Mouse (Mus musculus): ENCODE data around the gene Atp2b1. TPM values are rescaled to one million over a fixed set of nuclear protein-coding genes. Genes with fewer than 3 reads are reported as not detected.

Atp2b1 gene
- polyA plus RNA-seq (2015; fragmentation: Nextera tagmentation; extraction: Ambion mirVana), result 119 and 127 TPM in 2 replicates

DNA sequence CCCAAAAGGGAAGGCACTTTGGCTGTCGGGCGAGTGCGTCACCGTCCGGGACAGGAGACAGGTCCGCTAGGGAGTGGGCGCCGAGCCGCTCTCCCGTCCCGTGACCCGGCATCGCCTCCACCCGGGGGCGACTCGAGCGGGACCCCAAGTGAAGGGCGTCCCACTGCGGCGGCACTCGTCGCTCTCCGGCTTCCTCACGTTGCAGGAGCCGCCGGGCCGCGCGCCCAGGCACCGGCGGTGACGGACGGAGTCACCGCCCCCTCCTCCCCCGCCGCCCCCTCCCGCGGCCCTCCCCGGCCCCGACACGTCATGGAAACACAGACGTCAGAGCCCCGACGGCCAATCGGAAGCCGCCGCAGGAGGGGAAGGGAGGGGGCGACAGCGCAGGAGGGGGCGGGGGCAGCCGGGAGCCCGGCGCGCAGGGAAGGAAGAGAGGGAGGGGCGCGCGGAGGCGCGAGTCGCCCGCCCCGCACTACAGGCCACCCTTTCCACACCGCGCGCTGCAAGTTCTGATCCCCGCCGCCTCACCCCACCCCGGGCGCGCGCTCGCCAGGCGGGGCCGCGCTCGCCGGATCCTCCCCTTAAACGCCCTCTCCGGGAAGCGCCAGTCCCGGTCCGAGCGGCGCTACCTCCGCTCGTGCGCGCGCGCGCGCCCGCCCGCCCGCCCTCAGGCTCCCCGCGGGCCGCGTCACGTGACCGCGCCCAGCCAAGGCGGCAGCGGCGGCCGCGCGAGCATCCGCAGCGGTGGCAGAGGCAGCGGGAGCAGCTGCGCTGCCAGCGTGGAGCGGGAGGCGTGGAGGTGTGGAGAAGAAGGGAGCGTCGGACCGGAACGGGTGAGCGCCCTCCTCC lies at the start of gene Atp2b1:
Atp2b1 (plus strand) TSS at position 446 of the 849 bp plus-strand sequence.
- WGBS, result 0% methylated on average over 99 of the region's 120 CpGs
- H3K9me3 ChIP-seq, result no peaks in the 10 kb centered on the region
- peak within 1 kb of the TSS; percentile 88 for H3K4me3 ChIP-seq

DNA sequence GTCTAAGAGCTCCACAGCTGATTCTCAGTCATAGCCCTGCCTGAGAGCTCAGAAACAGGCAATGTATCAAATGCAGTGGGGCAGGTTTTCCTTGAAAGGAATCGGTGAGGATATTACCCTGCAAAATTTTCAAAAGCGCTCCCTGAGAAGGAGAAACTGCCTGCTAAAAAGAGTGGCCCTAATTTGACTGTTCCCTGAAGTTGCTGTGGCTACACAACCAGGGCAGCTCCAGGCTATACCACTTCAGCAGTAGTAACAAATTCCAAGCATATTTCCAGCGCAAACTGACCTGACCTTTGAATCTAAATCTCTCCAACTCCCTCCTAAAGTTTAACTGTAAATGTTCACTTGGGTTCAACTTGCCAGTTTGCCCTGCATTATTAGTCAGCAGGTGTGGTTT lies 49.4 kb upstream of the Atp2b1 start:
- ATAC-seq (ENCODE audit: insufficient number of reproducible peaks, insufficient read depth, low FRiP score, low TSS enrichment, low read depth), result no peak
- Histone ChIP-seq H3K27me3 (no peaks in the 10 kb centered on the region), H3K27ac (no peak overlapping the region), H3K4me2 (no peak overlapping the region), H3K36me3 (no peaks in the 10 kb centered on the region), H3K9me3 (no peaks in the 10 kb centered on the region), H3K4me3 (no peak overlapping the region), H3K4me1 (no peaks in the 10 kb centered on the region), H3K9ac (no peak overlapping the region)
- WGBS, result 47% methylated on average over 3 of the region's 3 CpGs

More for the DNA sequence above, at the start of gene Atp2b1:
- ATAC-seq (ENCODE audit: insufficient number of reproducible peaks, insufficient read depth, low FRiP score, low TSS enrichment, low read depth), result peak; percentile 95
- Histone ChIP-seq H3K27me3 (no peaks in the 10 kb centered on the region), H3K4me2 (peak within 1 kb of the TSS; percentile 86), H3K27ac (peak within 1 kb of the TSS; percentile 99), H3K4me1 (peaks cover 7% of the 10 kb centered on the region), H3K36me3 (no peaks in the 10 kb centered on the region), H3K9ac (peak within 1 kb of the TSS; percentile 91)

DNA sequence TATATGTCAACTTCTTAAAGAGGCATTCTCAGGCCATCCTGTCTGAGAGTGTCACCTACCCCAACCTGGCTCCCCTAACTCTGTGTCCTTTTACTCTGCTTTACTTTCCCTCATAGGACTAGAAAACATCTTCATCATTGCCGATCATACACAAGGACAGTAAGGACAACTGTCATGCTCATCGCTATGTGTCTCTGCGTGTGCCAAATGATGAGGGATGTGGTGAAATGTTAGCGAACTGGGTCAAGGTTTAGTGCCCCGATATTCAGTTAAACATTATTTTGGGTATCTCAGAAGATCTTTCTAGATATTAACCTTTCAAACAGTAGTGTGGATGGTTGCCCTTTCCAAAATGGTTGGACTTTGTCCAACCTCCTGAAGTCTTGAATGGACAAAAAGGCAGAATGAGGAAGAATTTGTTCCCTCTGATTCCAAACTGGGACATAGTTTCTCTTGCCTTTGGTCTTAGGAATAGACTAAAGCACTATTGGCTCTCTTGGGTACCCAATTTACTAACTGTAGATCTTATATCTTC lies 47.3 kb upstream of the Atp2b1 start:
- no peaks in the 10 kb centered on the region for H3K27me3 ChIP-seq
- no peaks in the 10 kb centered on the region for H3K4me1 ChIP-seq
- H3K27ac ChIP-seq, result no peak overlapping the region
- no peaks in the 10 kb centered on the region for H3K36me3 ChIP-seq
- no peak overlapping the region for H3K4me2 ChIP-seq
- no peak for ATAC-seq (ENCODE audit: insufficient number of reproducible peaks, insufficient read depth, low FRiP score, low TSS enrichment, low read depth)
- H3K9ac ChIP-seq, result no peak overlapping the region
- no peak overlapping the region for H3K4me3 ChIP-seq
- 94% methylated on average over 5 of the region's 5 CpGs for WGBS
- H3K9me3 ChIP-seq, result no peaks in the 10 kb centered on the region

DNA sequence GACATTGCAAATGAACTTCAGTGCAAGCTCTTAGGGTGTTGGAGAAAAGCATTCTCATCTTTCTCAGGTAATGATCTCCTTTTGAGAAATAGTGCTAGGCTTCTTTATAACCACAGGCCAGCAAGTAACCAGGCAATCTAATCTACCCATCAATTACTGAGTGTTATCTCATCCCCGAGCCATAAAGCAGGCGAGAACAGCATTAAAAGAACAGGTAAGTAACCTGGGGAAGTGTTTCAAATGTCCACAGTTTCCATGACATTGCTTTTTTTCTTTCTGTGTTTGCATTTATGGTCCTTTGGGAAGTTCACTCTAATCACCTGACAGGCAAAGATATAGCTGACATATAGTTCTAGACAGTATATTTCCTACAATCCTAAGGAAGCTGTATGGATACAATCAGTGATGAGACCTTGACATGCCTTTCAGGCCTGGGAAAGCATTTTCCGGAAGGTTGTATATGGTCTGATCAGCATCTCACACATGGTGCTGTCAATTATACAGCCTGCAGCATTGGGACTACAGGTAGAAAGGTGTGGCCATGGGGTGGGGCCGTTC lies 45.8 kb upstream of the Atp2b1 start:
- Histone ChIP-seq H3K27ac (no peak overlapping the region), H3K4me3 (no peak overlapping the region), H3K4me2 (no peak overlapping the region), H3K4me1 (no peaks in the 10 kb centered on the region), H3K27me3 (no peaks in the 10 kb centered on the region), H3K36me3 (no peaks in the 10 kb centered on the region), H3K9me3 (no peaks in the 10 kb centered on the region), H3K9ac (no peak overlapping the region)
- WGBS, result 77% methylated on average over 4 of the region's 4 CpGs
- no peak for ATAC-seq (ENCODE audit: insufficient number of reproducible peaks, insufficient read depth, low FRiP score, low TSS enrichment, low read depth)

DNA sequence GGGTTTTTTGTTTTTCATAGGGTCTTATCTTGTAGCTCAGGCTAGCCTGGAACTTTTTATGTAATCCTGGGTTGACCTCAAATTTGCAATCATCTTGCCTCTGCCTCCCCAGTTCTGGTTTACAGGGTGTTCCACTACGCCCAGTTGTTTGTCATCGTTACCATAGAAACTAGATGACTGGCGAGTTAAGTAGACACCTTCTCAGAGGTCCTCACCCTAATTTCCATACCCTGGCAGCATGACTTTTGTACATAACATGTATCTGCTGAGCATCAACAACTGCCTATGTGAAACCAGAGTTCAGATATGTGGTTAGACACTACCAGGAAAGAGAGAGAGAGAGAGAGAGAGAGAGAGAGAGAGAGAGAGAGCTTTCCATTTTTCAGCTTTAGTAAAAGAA lies 36.4 kb upstream of the Atp2b1 start:
- Histone ChIP-seq H3K36me3 (no peaks in the 10 kb centered on the region), H3K4me1 (no peaks in the 10 kb centered on the region), H3K4me2 (no peak overlapping the region), H3K9me3 (no peaks in the 10 kb centered on the region), H3K4me3 (no peak overlapping the region), H3K27ac (no peak overlapping the region), H3K9ac (no peak overlapping the region), H3K27me3 (no peaks in the 10 kb centered on the region)
- 69% methylated on average over 3 of the region's 3 CpGs for WGBS
- ATAC-seq (ENCODE audit: insufficient number of reproducible peaks, insufficient read depth, low FRiP score, low TSS enrichment, low read depth), result no peak

DNA sequence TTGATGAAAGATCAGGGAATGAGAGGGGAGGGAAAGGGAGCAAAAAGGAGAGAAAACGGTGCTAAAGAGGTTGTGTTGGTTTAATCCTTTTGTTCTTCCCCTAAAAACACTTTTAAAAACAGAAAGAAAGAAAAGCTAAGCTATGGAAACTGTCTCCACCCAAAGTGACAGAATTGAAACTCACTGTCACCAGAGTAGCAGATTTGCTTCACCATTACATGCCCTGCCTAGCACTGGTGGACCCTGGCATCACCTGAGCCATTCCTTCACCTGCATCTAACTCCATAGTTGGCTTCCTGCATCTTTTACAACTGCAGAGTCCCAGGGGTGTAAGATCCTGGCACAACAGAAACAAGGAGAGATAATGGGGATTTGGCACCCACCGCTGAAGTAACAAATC lies 35.6 kb upstream of the Atp2b1 start:
- Histone ChIP-seq H3K4me1 (no peaks in the 10 kb centered on the region), H3K4me2 (no peak overlapping the region), H3K4me3 (no peak overlapping the region), H3K27ac (no peak overlapping the region), H3K27me3 (no peaks in the 10 kb centered on the region), H3K36me3 (no peaks in the 10 kb centered on the region), H3K9ac (no peak overlapping the region), H3K9me3 (no peaks in the 10 kb centered on the region)
- no peak for ATAC-seq (ENCODE audit: insufficient number of reproducible peaks, insufficient read depth, low FRiP score, low TSS enrichment, low read depth)
- 63% methylated on average over 2 of the region's 2 CpGs for WGBS

DNA sequence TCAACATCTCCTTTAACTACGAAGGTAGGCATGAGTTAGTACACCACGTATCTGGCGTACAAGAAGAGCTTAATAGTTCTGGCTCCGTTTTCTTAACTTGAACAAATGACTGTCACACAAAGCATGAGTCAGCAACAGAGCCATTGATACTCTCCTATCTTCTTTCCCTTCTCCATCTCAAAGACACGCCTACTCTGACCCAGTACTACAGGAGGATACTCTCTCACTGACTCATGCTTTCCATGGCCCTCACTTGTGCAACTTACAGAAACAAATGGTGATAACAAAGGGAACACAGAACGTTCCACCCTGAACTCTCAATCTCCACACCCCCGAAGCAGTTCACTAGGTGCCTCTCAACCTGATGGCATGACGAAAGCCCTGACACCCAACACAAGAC lies 34.1 kb upstream of the Atp2b1 start:
- no peak overlapping the region for H3K9ac ChIP-seq
- H3K27ac ChIP-seq, result no peak overlapping the region
- no peak overlapping the region for H3K4me2 ChIP-seq
- 85% methylated on average over 8 of the region's 8 CpGs for WGBS
- no peaks in the 10 kb centered on the region for H3K36me3 ChIP-seq
- ATAC-seq (ENCODE audit: insufficient number of reproducible peaks, insufficient read depth, low FRiP score, low TSS enrichment, low read depth), result no peak
- H3K27me3 ChIP-seq, result no peaks in the 10 kb centered on the region
- H3K4me1 ChIP-seq, result no peaks in the 10 kb centered on the region
- no peaks in the 10 kb centered on the region for H3K9me3 ChIP-seq
- no peak overlapping the region for H3K4me3 ChIP-seq

DNA sequence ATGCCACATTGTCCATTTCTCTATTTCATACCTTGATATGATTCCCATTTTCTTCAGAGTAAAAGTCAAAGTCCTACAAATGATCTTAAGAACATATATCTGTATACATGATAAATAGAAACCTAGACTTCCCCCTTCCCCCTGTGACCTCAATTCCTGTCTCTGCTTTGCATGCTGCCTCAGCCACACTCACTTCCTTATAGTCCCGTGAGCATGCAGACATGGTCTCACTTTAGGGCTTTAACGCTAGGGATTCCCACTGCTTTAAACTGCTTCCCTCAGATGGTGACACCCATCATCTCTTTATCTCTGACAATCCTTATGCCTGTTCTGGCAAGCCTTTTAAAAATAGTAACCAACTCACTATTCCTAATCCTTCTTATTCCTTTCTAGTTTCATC lies 33.5 kb upstream of the Atp2b1 start:
- H3K9me3 ChIP-seq, result no peaks in the 10 kb centered on the region
- no peak for ATAC-seq (ENCODE audit: insufficient number of reproducible peaks, insufficient read depth, low FRiP score, low TSS enrichment, low read depth)
- no peaks in the 10 kb centered on the region for H3K36me3 ChIP-seq
- no peak overlapping the region for H3K27ac ChIP-seq
- no peak overlapping the region for H3K4me3 ChIP-seq
- H3K4me2 ChIP-seq, result no peak overlapping the region
- no peaks in the 10 kb centered on the region for H3K27me3 ChIP-seq
- no peaks in the 10 kb centered on the region for H3K4me1 ChIP-seq
- 70% methylated on average over 2 of the region's 2 CpGs for WGBS
- no peak overlapping the region for H3K9ac ChIP-seq

DNA sequence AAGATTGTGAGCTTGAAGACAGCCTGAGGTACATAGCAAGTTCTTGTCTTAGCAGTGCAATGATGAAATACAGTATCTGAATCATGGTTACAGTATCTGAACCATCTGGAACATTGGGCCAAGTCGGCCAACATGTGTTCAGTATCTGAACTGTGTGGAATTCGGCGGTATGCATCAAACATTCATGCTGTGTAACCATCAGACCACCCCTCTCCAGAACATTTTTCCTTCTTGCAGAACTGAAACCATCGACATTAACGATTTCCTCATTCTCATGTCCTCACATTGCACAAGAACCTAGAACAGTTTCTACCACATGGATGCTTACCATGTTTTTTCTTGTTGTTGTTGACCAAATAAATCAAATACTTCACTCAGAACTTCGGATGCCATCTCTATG lies 32.7 kb upstream of the Atp2b1 start:
- H3K36me3 ChIP-seq, result no peaks in the 10 kb centered on the region
- no peak overlapping the region for H3K4me2 ChIP-seq
- H3K9me3 ChIP-seq, result no peaks in the 10 kb centered on the region
- no peaks in the 10 kb centered on the region for H3K27me3 ChIP-seq
- no peaks in the 10 kb centered on the region for H3K4me1 ChIP-seq
- no peak for ATAC-seq (ENCODE audit: insufficient number of reproducible peaks, insufficient read depth, low FRiP score, low TSS enrichment, low read depth)
- WGBS, result 90% methylated on average over 6 of the region's 6 CpGs
- H3K4me3 ChIP-seq, result no peak overlapping the region
- no peak overlapping the region for H3K27ac ChIP-seq
- H3K9ac ChIP-seq, result no peak overlapping the region

DNA sequence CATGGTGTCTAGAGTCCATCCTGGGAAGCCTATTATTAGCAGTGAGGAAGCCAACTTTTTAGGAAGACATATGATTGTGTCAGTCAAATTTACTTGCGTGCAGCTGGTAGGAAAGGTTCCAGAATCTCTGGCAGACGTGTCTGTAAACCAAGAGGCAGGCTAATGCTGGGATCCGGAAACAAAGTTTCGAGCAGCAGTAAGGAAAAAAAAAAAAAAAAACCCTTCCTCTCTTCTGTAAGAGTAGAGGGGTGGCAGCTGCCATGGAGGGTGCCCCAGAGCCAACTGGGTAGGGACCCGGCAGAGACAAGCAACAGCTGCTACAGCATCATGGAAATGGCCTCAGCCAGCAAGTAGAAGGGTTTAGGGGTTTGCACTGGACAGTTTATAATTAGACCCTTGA lies 31.6 kb upstream of the Atp2b1 start:
- no peak overlapping the region for H3K27ac ChIP-seq
- no peak overlapping the region for H3K9ac ChIP-seq
- H3K4me3 ChIP-seq, result no peak overlapping the region
- H3K36me3 ChIP-seq, result no peaks in the 10 kb centered on the region
- no peaks in the 10 kb centered on the region for H3K4me1 ChIP-seq
- no peak overlapping the region for H3K4me2 ChIP-seq
- no peaks in the 10 kb centered on the region for H3K9me3 ChIP-seq
- 87% methylated on average over 5 of the region's 5 CpGs for WGBS
- H3K27me3 ChIP-seq, result no peaks in the 10 kb centered on the region
- ATAC-seq (ENCODE audit: insufficient number of reproducible peaks, insufficient read depth, low FRiP score, low TSS enrichment, low read depth), result no peak

DNA sequence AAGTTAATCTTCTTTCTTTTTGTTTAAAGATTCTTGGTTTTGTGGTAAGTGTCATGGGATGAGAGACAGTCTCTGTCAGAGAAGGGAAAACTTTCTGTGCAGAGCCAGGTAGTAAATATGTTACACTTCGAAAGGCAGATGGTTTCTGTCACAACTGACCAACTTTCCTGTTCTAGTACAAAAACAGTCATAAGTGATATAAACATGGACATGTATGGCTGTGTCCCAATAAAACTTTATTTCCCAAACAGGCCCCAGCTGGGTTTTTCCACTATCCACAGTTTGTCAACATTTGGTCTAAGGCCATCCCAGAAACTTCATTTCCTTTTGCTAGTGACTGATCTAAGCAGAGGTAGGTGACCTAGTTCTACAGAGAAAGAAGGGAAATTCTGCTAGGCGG lies 29.8 kb upstream of the Atp2b1 start:
- WGBS, result 86% methylated on average over 2 of the region's 2 CpGs
- Histone ChIP-seq H3K9ac (no peak overlapping the region), H3K9me3 (no peaks in the 10 kb centered on the region), H3K27me3 (no peaks in the 10 kb centered on the region), H3K27ac (no peak overlapping the region), H3K4me1 (no peaks in the 10 kb centered on the region), H3K4me3 (no peak overlapping the region), H3K4me2 (no peak overlapping the region), H3K36me3 (no peaks in the 10 kb centered on the region)
- no peak for ATAC-seq (ENCODE audit: insufficient number of reproducible peaks, insufficient read depth, low FRiP score, low TSS enrichment, low read depth)

DNA sequence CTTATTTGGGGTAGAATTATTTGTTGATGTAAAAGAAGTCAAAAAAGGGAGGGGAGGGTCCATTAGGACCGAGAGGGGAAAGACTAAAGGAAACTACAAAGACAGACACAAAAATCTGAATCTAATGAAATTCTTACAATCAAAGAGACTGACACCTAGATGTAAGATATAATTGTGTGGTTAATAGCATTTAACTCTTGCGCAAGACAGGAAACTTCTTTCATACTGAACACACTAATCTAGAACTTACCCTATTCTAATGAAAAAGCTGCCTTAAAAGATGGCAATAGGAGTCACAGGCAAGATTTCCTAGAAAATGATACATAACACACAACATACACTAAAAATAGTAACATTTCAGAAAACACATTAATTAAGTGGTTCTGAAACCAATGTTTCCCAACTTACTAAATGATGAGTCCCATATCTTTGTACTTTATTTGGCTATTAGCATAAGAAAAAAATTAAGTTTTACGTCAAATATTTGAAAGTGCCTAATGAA lies 27.4 kb upstream of the Atp2b1 start:
- no peak overlapping the region for H3K27ac ChIP-seq
- no peak overlapping the region for H3K4me2 ChIP-seq
- H3K9ac ChIP-seq, result no peak overlapping the region
- no peak for ATAC-seq (ENCODE audit: insufficient number of reproducible peaks, insufficient read depth, low FRiP score, low TSS enrichment, low read depth)
- no peak overlapping the region for H3K4me3 ChIP-seq
- H3K9me3 ChIP-seq, result peaks cover 3% of the 10 kb centered on the region; the same call in 1 of the 2 replicates
- no peaks in the 10 kb centered on the region for H3K4me1 ChIP-seq
- H3K27me3 ChIP-seq, result no peaks in the 10 kb centered on the region
- WGBS, result 91% methylated on average over 3 of the region's 3 CpGs
- H3K36me3 ChIP-seq, result no peaks in the 10 kb centered on the region
